In the genomic region with DNA sequence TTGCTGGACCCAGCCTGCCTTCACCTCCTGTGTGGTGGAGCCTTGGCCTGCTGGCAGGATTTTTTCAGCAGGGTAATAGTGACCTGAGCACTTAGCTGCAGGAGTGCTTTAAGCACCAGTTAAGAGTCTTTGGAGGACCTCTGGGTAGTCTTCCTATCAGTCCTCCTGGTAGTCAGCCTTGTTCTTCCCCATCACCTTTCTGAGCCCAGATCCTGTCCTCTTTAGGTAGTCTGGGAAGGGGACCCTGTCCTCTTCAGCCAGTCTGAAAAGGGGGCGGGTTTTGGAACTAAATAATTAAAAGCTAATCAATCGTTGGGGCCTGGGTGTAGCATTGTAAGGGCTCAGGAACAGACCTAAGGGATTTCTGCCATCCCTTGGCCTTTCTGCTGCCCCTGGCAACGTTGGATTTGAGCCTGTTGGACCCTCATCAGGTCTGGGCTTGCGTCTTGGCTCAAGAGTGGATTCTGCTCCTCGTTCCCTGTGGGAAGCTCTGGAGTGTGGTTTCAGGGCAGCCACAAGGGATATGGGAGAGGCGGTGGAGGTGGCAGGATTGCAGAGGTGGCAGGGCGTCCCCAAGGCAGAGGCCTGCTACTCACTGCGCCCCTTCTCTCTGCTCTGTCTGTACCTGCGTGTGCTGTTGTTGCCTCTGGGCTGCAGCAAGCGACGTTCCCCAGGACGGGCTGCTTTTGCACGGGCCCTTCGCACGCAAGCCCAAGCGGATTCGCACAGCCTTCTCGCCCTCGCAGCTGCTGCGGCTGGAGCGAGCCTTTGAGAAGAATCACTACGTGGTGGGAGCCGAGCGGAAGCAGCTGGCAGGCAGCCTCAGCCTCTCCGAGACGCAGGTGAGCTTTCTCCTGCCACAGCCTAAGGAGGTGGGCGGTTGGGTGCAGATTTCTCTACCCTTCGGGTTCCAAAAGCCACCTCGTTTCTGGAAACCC, we compare ENCODE assay signal across 11 mouse cellular contexts. TPM values are rescaled to one million over a fixed set of nuclear protein-coding genes. Genes with fewer than 3 reads are reported as not detected.
DNase-seq lines count a peak whose midpoint lies in the region; ATAC-seq and TF ChIP-seq lines count a peak whose summit lies in the region.
"Had no signal": no experiment of that assay in that cellular context is flagged by ENCODE, and none has a peak within 500 bp of the region (broad histone marks: within the 10 kb centered on the region; RNA-seq: fewer than 3 reads in every experiment).

No protein-coding gene starts in this region.

- peak overlapping the region; percentile 20; the same call in 1 of the 2 replicates for H3K27ac ChIP-seq in kidney, adult 2 months (ENCODE audit: insufficient read depth, low read depth, low read length)
- no peak overlapping the region for H3K27ac ChIP-seq in embryonic facial prominence, embryonic 10.5 days (replicated peaks)
- H3K27ac ChIP-seq in hindbrain, embryonic 13.5 days = no peak overlapping the region
- no peak overlapping the region for H3K27ac ChIP-seq in neural tube, embryonic 12.5 days
- no peak overlapping the region for H3K27ac ChIP-seq in liver, embryonic 11.5 days (ENCODE audit: low read depth, low read length)
- H3K27ac ChIP-seq: lung, embryonic 15.5 days had no signal

- 0 out of 2 replicates have a peak, but pooled peaks cover 3% of the 10 kb centered on the region for H3K4me1 ChIP-seq in kidney, adult 2 months (ENCODE audit: control insufficient read depth, insufficient read depth, low read length)
- H3K4me1 ChIP-seq in embryonic facial prominence, embryonic 10.5 days = peaks cover 30% of the 10 kb centered on the region
- H3K4me1 ChIP-seq in hindbrain, embryonic 13.5 days (replicated peaks) = peaks cover 24% of the 10 kb centered on the region
- H3K4me1 ChIP-seq in neural tube, embryonic 12.5 days = peaks cover 20% of the 10 kb centered on the region
- no peaks in the 10 kb centered on the region; the same call in none of the 2 replicates for H3K4me1 ChIP-seq in liver, embryonic 11.5 days (replicated peaks; ENCODE audit: control insufficient read depth, insufficient read depth, low read length)

- peak overlapping the region; percentile 30; the same call in 1 of the 2 replicates for H3K4me2 ChIP-seq in hindbrain, embryonic 13.5 days
- H3K4me2 ChIP-seq in neural tube, embryonic 12.5 days (replicated peaks) = 0 out of 2 replicates have a peak overlapping the region, but pooled peaks have one; percentile 7
- H3K4me2 ChIP-seq in liver, embryonic 11.5 days = no peak overlapping the region
- H3K4me2 ChIP-seq: lung, embryonic 15.5 days had no signal

- H3K27me3 ChIP-seq in kidney, adult 2 months (replicated peaks; ENCODE audit: control insufficient read depth, insufficient read depth, low read length) = no peaks in the 10 kb centered on the region
- peaks cover 99% of the 10 kb centered on the region for H3K27me3 ChIP-seq in embryonic facial prominence, embryonic 10.5 days (replicated peaks; ENCODE audit: low read depth, poor library complexity, severe bottlenecking)
- peaks cover 97% of the 10 kb centered on the region for H3K27me3 ChIP-seq in hindbrain, embryonic 13.5 days
- H3K27me3 ChIP-seq in neural tube, embryonic 12.5 days (replicated peaks) = peaks cover 80% of the 10 kb centered on the region
- peaks cover 86% of the 10 kb centered on the region for H3K27me3 ChIP-seq in liver, embryonic 11.5 days (replicated peaks; ENCODE audit: control insufficient read depth, insufficient read depth, low read length)

- peak overlapping the region; percentile 7; the same call in 1 of the 2 replicates for H3K4me3 ChIP-seq in kidney, adult 2 months (ENCODE audit: insufficient read depth, low read depth, low read length)
- peak overlapping the region; percentile 25 for H3K4me3 ChIP-seq in embryonic facial prominence, embryonic 10.5 days
- H3K4me3 ChIP-seq in hindbrain, embryonic 13.5 days = peak overlapping the region; percentile 7; the same call in 1 of the 2 replicates
- no peak overlapping the region for H3K4me3 ChIP-seq in neural tube, embryonic 12.5 days
- H3K4me3 ChIP-seq in liver, embryonic 11.5 days (ENCODE audit: low read depth, low read length) = no peak overlapping the region
- H3K4me3 ChIP-seq: lung, embryonic 15.5 days had no signal

- no peak overlapping the region; the same call in 1 of the 2 replicates for H3K9ac ChIP-seq in hindbrain, embryonic 13.5 days
- no peak overlapping the region for H3K9ac ChIP-seq in neural tube, embryonic 12.5 days
- no peak overlapping the region for H3K9ac ChIP-seq in liver, embryonic 11.5 days (ENCODE audit: low read depth, low read length)
- H3K9ac ChIP-seq: lung, embryonic 15.5 days had no signal

- TF ChIP-seq CTCF in kidney, adult 2 months (conservative IDR thresholded peaks at IDR 0.05; ENCODE audit: insufficient read depth, insufficient read length, low read depth, low read length) = no peak

- no peak for TF ChIP-seq POLR2A in kidney, adult 2 months (IDR thresholded peaks at IDR 0.05; ENCODE audit: low read depth, low read length)

- DNase-seq in kidney, adult 2 months = no peak
- DNase-seq in kidney, adult 11 months = no peak
- peak; percentile 48 for DNase-seq in embryonic facial prominence, embryonic 10.5 days (ENCODE audit: low spot score)
- DNase-seq in liver, embryonic 11.5 days (ENCODE audit: low spot score) = no peak
- no peak for DNase-seq in adrenal gland, postnatal 25 days
- DNase-seq in urinary bladder, adult 2 months (ENCODE audit: low spot score) = no peak
- DNase-seq: kidney, adult 18-20 months had no signal

- WGBS in kidney, adult 2 months = 42% methylated on average over 29 of the region's 29 CpGs
- WGBS in embryonic facial prominence, embryonic 10.5 days = 3% methylated on average over 29 of the region's 29 CpGs
- 1% methylated on average over 29 of the region's 29 CpGs for WGBS in hindbrain, embryonic 13.5 days
- WGBS in neural tube, embryonic 12.5 days = 2% methylated on average over 29 of the region's 29 CpGs
- 6% methylated on average over 28 of the region's 29 CpGs for WGBS in liver, embryonic 11.5 days

- no peaks in the 10 kb centered on the region for H3K36me3 ChIP-seq in kidney, adult 2 months (ENCODE audit: control insufficient read depth, insufficient read depth, low read length)
- H3K36me3 ChIP-seq in embryonic facial prominence, embryonic 10.5 days (replicated peaks) = no peaks in the 10 kb centered on the region
- no peaks in the 10 kb centered on the region for H3K36me3 ChIP-seq in hindbrain, embryonic 13.5 days
- no peaks in the 10 kb centered on the region for H3K36me3 ChIP-seq in neural tube, embryonic 12.5 days
- H3K36me3 ChIP-seq in liver, embryonic 11.5 days (ENCODE audit: control insufficient read depth, insufficient read depth, low read length) = no peaks in the 10 kb centered on the region
- H3K36me3 ChIP-seq: G1E; lung, embryonic 15.5 days had no signal

- ATAC-seq in hindbrain, embryonic 13.5 days (ENCODE audit: low FRiP score) = 0 out of 2 replicates have a peak, but pooled peaks have one; percentile 39
- no peak for ATAC-seq in neural tube, embryonic 12.5 days (ENCODE audit: low FRiP score, low read depth)
- ATAC-seq in liver, embryonic 11.5 days (replicated peaks; ENCODE audit: low FRiP score) = no peak

- no peaks in the 10 kb centered on the region for H3K9me3 ChIP-seq in embryonic facial prominence, embryonic 10.5 days
- H3K9me3 ChIP-seq in hindbrain, embryonic 13.5 days = no peaks in the 10 kb centered on the region
- H3K9me3 ChIP-seq in neural tube, embryonic 12.5 days = no peaks in the 10 kb centered on the region
- H3K9me3 ChIP-seq in liver, embryonic 11.5 days (ENCODE audit: control insufficient read depth, low read length) = no peaks in the 10 kb centered on the region
- H3K9me3 ChIP-seq: G1E; lung, embryonic 15.5 days had no signal

RNA-seq across cellular contexts. Expression of a gene that starts 6.4 kb away (rescaled TPM):
- polyA plus RNA-seq in kidney, adult 2 months (2012; rRNA removed) = 62.8 and 79.7 TPM in 2 replicates
- polyA plus RNA-seq in embryonic facial prominence, embryonic 10.5 days (2016; fragmentation: Nextera tagmentation; extraction: Ambion mirVana) = 2.6 and 2.9 TPM in 2 replicates
- polyA plus RNA-seq in hindbrain, embryonic 13.5 days (2015; fragmentation: Nextera tagmentation; extraction: Ambion mirVana) = not detected in 2 replicates
- polyA plus RNA-seq in neural tube, embryonic 12.5 days (2016; fragmentation: Nextera tagmentation; extraction: Ambion mirVana) = 0.16 TPM in 1 of 2 replicates, not detected in the other
- 0.38 and 0.49 TPM in 2 replicates for polyA plus RNA-seq in liver, embryonic 11.5 days (2014; fragmentation: Nextera tagmentation; extraction: Ambion mirVana)
- total RNA-seq in adrenal gland, postnatal 25 days (2021) = not detected in 2 replicates
- 0.04 TPM in 1 of 2 replicates, not detected in the other for polyA plus RNA-seq in urinary bladder, adult 2 months (2012; rRNA removed)
- total RNA-seq: G1E had no signal
- polyA plus RNA-seq: G1E; lung, embryonic 15.5 days had no signal

RNA-seq across cellular contexts. Expression of a gene that starts 56.1 kb away (rescaled TPM):
- 65.7 and 79.7 TPM in 2 replicates for polyA plus RNA-seq in kidney, adult 2 months (2012; rRNA removed)
- polyA plus RNA-seq in embryonic facial prominence, embryonic 10.5 days (2016; fragmentation: Nextera tagmentation; extraction: Ambion mirVana) = 53.8 and 58.1 TPM in 2 replicates
- polyA plus RNA-seq in hindbrain, embryonic 13.5 days (2015; fragmentation: Nextera tagmentation; extraction: Ambion mirVana) = 21.1 and 23.0 TPM in 2 replicates
- polyA plus RNA-seq in neural tube, embryonic 12.5 days (2016; fragmentation: Nextera tagmentation; extraction: Ambion mirVana) = 28.3 and 34.8 TPM in 2 replicates
- polyA plus RNA-seq in liver, embryonic 11.5 days (2014; fragmentation: Nextera tagmentation; extraction: Ambion mirVana) = 66.5 and 77.7 TPM in 2 replicates
- 64.3 and 81.8 TPM in 2 replicates for total RNA-seq in adrenal gland, postnatal 25 days (2021)
- polyA plus RNA-seq in urinary bladder, adult 2 months (2012; rRNA removed) = 12.5 and 24.3 TPM in 2 replicates

Comparison
In these comparisons a context has a peak if more than half of its experiments do, and no peak if none do; other contexts are left out.
1. H3K4me3 ChIP-seq: peak in kidney, adult 2 months (single experiment), embryonic facial prominence, embryonic 10.5 days (single experiment) and hindbrain, embryonic 13.5 days (single experiment); none in neural tube, embryonic 12.5 days (single experiment) and liver, embryonic 11.5 days (single experiment).
2. RNA of a gene that starts 6.4 kb away (polyA plus RNA-seq): 62.8 to 79.7 TPM in kidney, adult 2 months; 2.6 to 2.9 TPM in embryonic facial prominence, embryonic 10.5 days, 0.38 to 0.49 TPM in liver, embryonic 11.5 days, 0.16 TPM in neural tube, embryonic 12.5 days, 0.04 TPM in urinary bladder, adult 2 months and not detected in hindbrain, embryonic 13.5 days; every median in the first group is over 10 times any median in the second.